Mouse (Mus musculus) heart, postnatal 0 days (tissue): ENCODE results near the gene Prkar1b. TPM values are rescaled to one million over a fixed set of nuclear protein-coding genes. Genes with fewer than 3 reads are reported as not detected.

Experiments used
- ATAC-seq: fragments of 200-750 bp; cut with Nextera tagmentation; 2 replicates; pipeline ENCODE4 v1.8.0; 2017; ENCODE audit warnings: low read depth, moderate number of reproducible peaks, moderate library complexity; ENCODE audit not compliant: insufficient read depth
- DNase-seq: peaks from one replicate; pipeline ENCODE4 v3.0.0-alpha.2; 2016; ENCODE audit warnings: low spot score
- H3K27ac ChIP-seq: fragments of 300-500 bp; sonication (generic); 2 replicates; pipeline ENCODE4 v1.5.1; 2014; ENCODE audit warnings: low read depth, mild to moderate bottlenecking
- H3K27me3 ChIP-seq: fragments of 300-500 bp; sonication (generic); 2 replicates; pipeline ENCODE4 v1.6.1; 2014; ENCODE audit warnings: low read length, mixed read lengths; ENCODE audit not compliant: control insufficient read depth, insufficient read depth
- H3K36me3 ChIP-seq: fragments of 300-500 bp; sonication (generic); replicated peaks from 2 replicates; pipeline ENCODE4 v1.6.1; 2014; ENCODE audit warnings: low read length, mixed read lengths; ENCODE audit not compliant: control insufficient read depth, insufficient read depth
- H3K4me1 ChIP-seq: fragments of 300-500 bp; sonication (generic); 2 replicates; pipeline ENCODE4 v1.6.1; 2014; ENCODE audit warnings: antibody characterized with exemption; ENCODE audit not compliant: control insufficient read depth, insufficient read depth
- H3K4me2 ChIP-seq: fragments of 300-500 bp; sonication (generic); 2 replicates; pipeline ENCODE4 v1.6.1; 2014; ENCODE audit warnings: low read depth, mild to moderate bottlenecking, low read length, moderate library complexity
- H3K4me3 ChIP-seq: fragments of 300-500 bp; sonication (generic); 2 replicates; pipeline ENCODE4 v1.5.1; 2014; ENCODE audit warnings: low read depth, low read length
- H3K9ac ChIP-seq: fragments of 300-500 bp; sonication (generic); replicated peaks from 2 replicates; pipeline ENCODE4 v1.6.1; 2014; ENCODE audit warnings: low read depth, low read length, mixed read lengths
- H3K9me3 ChIP-seq: fragments of 300-500 bp; sonication (generic); replicated peaks from 2 replicates; pipeline ENCODE4 v1.6.1; 2016; ENCODE audit warnings: low read length; ENCODE audit not compliant: control insufficient read depth
- CTCF ChIP-seq: IDR thresholded peaks from 2 replicates; pipeline ENCODE4 v1.5.1; 2016; ENCODE audit warnings: antibody characterized with exemption, control low read depth, low read depth
- EP300 ChIP-seq: IDR thresholded peaks from 2 replicates; pipeline ENCODE4 v1.6.1; 2016; ENCODE audit warnings: antibody characterized with exemption, low read depth
- WGBS: fragments of 180-500 bp; shearing (Covaris S2); extraction: QIAGEN DNeasy Blood & Tissue Kit; methylation state at CpG from one replicate; pipeline ENCODE4 v1.1.7; 2014; 5-methylcytosine and 5-hydroxymethylcytosine counted together
- polyA plus RNA-seq: library from polyadenylated mRNA; unstranded; fragments of >200 nt; fragmentation: Nextera tagmentation; extraction: Ambion mirVana; gene quantifications from 2 replicates; pipeline ENCODE4 v1.2.1, GENCODE M21; 2015
- total RNA-seq: library from RNA; depleted of rRNA; stranded (reverse); fragments of >200 nt; gene quantifications from 2 replicates; pipeline ENCODE4 v1.2.3, GENCODE M21; 2014; ENCODE audit warnings: low replicate concordance

Prkar1b gene
- total and polyA plus RNA-seq, 2 experiments from 2014 or later: 2.3 to 4.4 TPM

- no peaks in the 10 kb centered on the region for H3K27me3 ChIP-seq
- no peaks in the 10 kb centered on the region for H3K36me3 ChIP-seq
- H3K4me1 ChIP-seq: no peaks in the 10 kb centered on the region
- no peak overlapping the region for H3K4me2 ChIP-seq
- no peak overlapping the region for H3K9ac ChIP-seq
- H3K9me3 ChIP-seq: no peaks in the 10 kb centered on the region
- ATAC-seq (no peak), DNase-seq (no peak)
- WGBS: 50% methylated on average over 12 of the region's 12 CpGs
- no peak overlapping the region for H3K27ac ChIP-seq
- no peak overlapping the region for H3K4me3 ChIP-seq
- TF ChIP-seq CTCF: no peak
- no peak for TF ChIP-seq EP300
Measured at GRCm38 (mm10) chr5:139024351-139025105, 125.3 kb downstream of the Prkar1b start.

- 76% methylated on average over 6 of the region's 6 CpGs for WGBS
- no peaks in the 10 kb centered on the region for H3K36me3 ChIP-seq
- H3K9me3 ChIP-seq: no peaks in the 10 kb centered on the region
- no peak overlapping the region for H3K27ac ChIP-seq
- H3K4me3 ChIP-seq: no peak overlapping the region
- DNase-seq (no peak), ATAC-seq (no peak)
- TF ChIP-seq CTCF (no peak), EP300 (no peak)
- H3K27me3 ChIP-seq: no peaks in the 10 kb centered on the region
- H3K4me1 ChIP-seq: peaks cover 8% of the 10 kb centered on the region; the same call in 1 of the 2 replicates
- H3K9ac ChIP-seq: no peak overlapping the region
- no peak overlapping the region for H3K4me2 ChIP-seq
Measured at GRCm38 (mm10) chr5:139020595-139020994, 129.2 kb downstream of the Prkar1b start.

GRCm38 (mm10) chr5:139017371-139018124 lies 132.3 kb downstream of the Prkar1b start:
- Histone ChIP-seq H3K27me3 (no peaks in the 10 kb centered on the region), H3K36me3 (no peaks in the 10 kb centered on the region), H3K4me2 (no peak overlapping the region), H3K4me3 (no peak overlapping the region), H3K27ac (0 out of 2 replicates have a peak overlapping the region, but pooled peaks have one; percentile 22), H3K9ac (no peak overlapping the region), H3K9me3 (no peaks in the 10 kb centered on the region), H3K4me1 (peaks cover 11% of the 10 kb centered on the region; the same call in 1 of the 2 replicates)
- WGBS: 50% methylated on average over 15 of the region's 15 CpGs
- ATAC-seq: peak; percentile 76
- TF ChIP-seq EP300: no peak
- TF ChIP-seq CTCF: no peak
- DNase-seq: peak; percentile 59

- Histone ChIP-seq H3K4me2 (no peak overlapping the region), H3K27ac (no peak overlapping the region), H3K9me3 (no peaks in the 10 kb centered on the region), H3K27me3 (no peaks in the 10 kb centered on the region), H3K9ac (no peak overlapping the region), H3K36me3 (no peaks in the 10 kb centered on the region), H3K4me1 (peaks cover 11% of the 10 kb centered on the region; the same call in 1 of the 2 replicates), H3K4me3 (no peak overlapping the region)
- TF ChIP-seq CTCF: no peak
- TF ChIP-seq EP300: no peak
- DNase-seq (no peak), ATAC-seq (peak; percentile 66)
- 41% methylated on average over 3 of the region's 3 CpGs for WGBS
Measured at GRCm38 (mm10) chr5:139015097-139015496, 134.7 kb downstream of the Prkar1b start.

- Histone ChIP-seq H3K4me1 (0 out of 2 replicates have a peak, but pooled peaks cover 3% of the 10 kb centered on the region), H3K4me2 (no peak overlapping the region), H3K27ac (no peak overlapping the region), H3K36me3 (no peaks in the 10 kb centered on the region), H3K4me3 (no peak overlapping the region), H3K9me3 (no peaks in the 10 kb centered on the region), H3K27me3 (no peaks in the 10 kb centered on the region), H3K9ac (no peak overlapping the region)
- no peak for DNase-seq
- no peak for ATAC-seq
- WGBS: 55% methylated on average over 2 of the region's 2 CpGs
- no peak for TF ChIP-seq EP300
- no peak for TF ChIP-seq CTCF
Measured at GRCm38 (mm10) chr5:139010649-139011048, 139.2 kb downstream of the Prkar1b start.
